Mouse (Mus musculus): ENCODE data around the gene Actl9.
A peak's percentile ranks its signal among the peaks of the same experiment; 100 is the strongest.

The Actl9 gene

GRCm38 (mm10) chr17:33432019-33432946 lies at the start of gene Actl9:
TSS of gene Actl9 (plus strand) at chr17:33432896.
- DNase-seq (ENCODE audit: low spot score in 2 of 2): no peak

GRCm38 (mm10) chr17:33385705-33386104 lies 47.0 kb upstream of the Actl9 start:
- DNase-seq (ENCODE audit: low spot score in 2 of 2): no peak

- DNase-seq (ENCODE audit: low spot score in 2 of 2): no peak
Measured at GRCm38 (mm10) chr17:33392271-33392670, 40.4 kb upstream of the Actl9 start.

GRCm38 (mm10) chr17:33394182-33395034 lies 38.3 kb upstream of the Actl9 start, which contains the start of gene Zfp101:
TSS of gene Zfp101 (minus strand) at chr17:33394641.
- peak; percentile 83 to 88 for DNase-seq (ENCODE audit: low spot score in 2 of 2)

GRCm38 (mm10) chr17:33439148-33439547 lies 6.5 kb downstream of the Actl9 start:
- peak; percentile 68 to 74 for DNase-seq (ENCODE audit: low spot score in 2 of 2)

- DNase-seq (ENCODE audit: low spot score in 2 of 2): no peak
Measured at GRCm38 (mm10) chr17:33439922-33440321, 7.2 kb downstream of the Actl9 start.

- DNase-seq (ENCODE audit: low spot score in 2 of 2): no peak
Measured at GRCm38 (mm10) chr17:33441159-33441558, 8.5 kb downstream of the Actl9 start.

GRCm38 (mm10) chr17:33456631-33457030 lies 23.9 kb downstream of the Actl9 start:
- no peak for DNase-seq (ENCODE audit: low spot score in 2 of 2)

GRCm38 (mm10) chr17:33471206-33471605 lies 38.5 kb downstream of the Actl9 start:
- peak in 1 of 2 experiments; percentile 23 for DNase-seq (ENCODE audit: low spot score in 2 of 2)

Data from natural killer cell, adult 2 months (primary cell).